Mouse (Mus musculus): ENCODE measurements at regions not wholly inside any gene's neighbourhood (a gene's known extent, or its start where the extent isn't known, plus 50 kb on each side); places are given as distances from the start of the nearest gene placed in this dataset.

DNA sequence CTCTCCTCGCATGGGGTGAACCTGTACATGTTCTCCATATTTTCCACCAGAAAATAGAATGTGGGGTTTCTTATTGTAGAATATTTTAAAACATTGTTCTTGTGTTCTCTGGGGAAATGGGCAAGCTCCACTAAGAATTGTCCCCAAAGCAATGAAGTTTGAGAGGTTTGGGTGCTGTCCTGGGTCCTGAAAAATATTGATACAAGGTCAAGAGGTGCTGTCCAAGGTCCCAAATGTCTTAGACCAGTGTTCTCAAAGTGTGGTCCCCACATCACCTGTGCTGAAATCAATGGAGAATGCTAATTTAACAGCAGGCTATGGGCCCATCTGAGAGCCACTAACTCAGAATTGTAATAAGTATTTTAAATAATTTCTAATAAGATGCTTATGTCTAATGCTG is 204.2 kb upstream of the Pkdcc start:
- Histone ChIP-seq H3K27ac (ENCODE audit: low read length) (no peak overlapping the region), H3K9me3 (replicated peaks; ENCODE audit: control insufficient read depth, low read length) (no peaks in the 10 kb centered on the region), H3K9ac (ENCODE audit: low read length) (no peak overlapping the region), H3K4me3 (replicated peaks; ENCODE audit: low read length) (no peak overlapping the region), H3K4me1 (ENCODE audit: control insufficient read depth, insufficient read depth, low read length) (no peaks in the 10 kb centered on the region; the same call in 1 of the 2 replicates), H3K4me2 (ENCODE audit: low read depth, low read length) (no peak overlapping the region), H3K27me3 (ENCODE audit: control insufficient read depth, insufficient read depth, low read length) (no peaks in the 10 kb centered on the region), H3K36me3 (ENCODE audit: control insufficient read depth, insufficient read depth, low read length) (no peaks in the 10 kb centered on the region)
- ATAC-seq (ENCODE audit: insufficient read depth, low FRiP score), result no peak
- WGBS, result 85% methylated on average over 1 of the region's 1 CpGs

DNA sequence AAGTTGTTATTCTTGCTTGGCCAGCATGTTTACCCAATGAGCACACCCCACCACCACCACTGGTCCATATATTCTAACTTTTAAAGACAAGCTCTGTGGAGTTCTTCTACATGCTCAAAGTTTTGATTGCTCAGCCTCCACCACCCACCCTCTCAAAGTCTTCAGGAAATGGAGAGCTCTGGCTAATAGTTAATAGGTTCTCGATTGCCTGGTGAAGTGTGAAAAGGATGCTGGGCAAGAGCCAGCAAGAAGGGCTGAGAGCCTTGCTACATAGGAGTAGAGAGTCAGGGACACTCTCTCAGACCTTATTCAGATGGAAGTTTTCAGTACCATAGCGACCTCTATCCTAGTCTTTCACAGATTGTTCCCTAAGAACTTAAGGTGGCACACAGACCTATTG is 199.4 kb upstream of the Pkdcc start:
- Histone ChIP-seq H3K27me3 (ENCODE audit: control insufficient read depth, insufficient read depth, low read length) (no peaks in the 10 kb centered on the region), H3K9me3 (replicated peaks; ENCODE audit: control insufficient read depth, low read length) (no peaks in the 10 kb centered on the region), H3K4me2 (ENCODE audit: low read depth, low read length) (no peak overlapping the region), H3K9ac (ENCODE audit: low read length) (no peak overlapping the region), H3K4me3 (replicated peaks; ENCODE audit: low read length) (no peak overlapping the region), H3K36me3 (ENCODE audit: control insufficient read depth, insufficient read depth, low read length) (no peaks in the 10 kb centered on the region), H3K4me1 (ENCODE audit: control insufficient read depth, insufficient read depth, low read length) (peaks cover 17% of the 10 kb centered on the region), H3K27ac (ENCODE audit: low read length) (no peak overlapping the region)
- WGBS, result 59% methylated on average over 2 of the region's 2 CpGs
- no peak for ATAC-seq (ENCODE audit: insufficient read depth, low FRiP score)

DNA sequence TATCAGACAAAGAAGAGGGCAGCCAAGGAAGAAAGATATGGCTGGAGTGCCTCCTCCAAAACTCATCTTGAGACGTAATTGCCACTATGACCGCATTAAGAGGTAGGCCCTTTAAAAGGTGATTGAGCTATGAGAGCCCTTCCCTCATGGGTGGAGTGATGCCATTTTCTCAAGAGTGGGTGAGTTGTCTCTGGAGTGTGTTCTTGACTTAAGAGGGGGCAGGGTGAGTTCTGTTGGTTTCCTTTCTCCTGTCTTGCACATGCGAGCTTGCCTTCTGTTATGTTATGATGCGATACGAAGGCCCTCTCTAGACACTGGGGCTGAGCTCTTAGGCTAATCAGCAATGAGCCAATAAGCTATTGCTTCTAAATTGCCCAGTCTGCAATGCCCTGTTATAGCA is 198.2 kb upstream of the Pkdcc start:
- ATAC-seq (ENCODE audit: insufficient read depth, low FRiP score), result no peak

DNA sequence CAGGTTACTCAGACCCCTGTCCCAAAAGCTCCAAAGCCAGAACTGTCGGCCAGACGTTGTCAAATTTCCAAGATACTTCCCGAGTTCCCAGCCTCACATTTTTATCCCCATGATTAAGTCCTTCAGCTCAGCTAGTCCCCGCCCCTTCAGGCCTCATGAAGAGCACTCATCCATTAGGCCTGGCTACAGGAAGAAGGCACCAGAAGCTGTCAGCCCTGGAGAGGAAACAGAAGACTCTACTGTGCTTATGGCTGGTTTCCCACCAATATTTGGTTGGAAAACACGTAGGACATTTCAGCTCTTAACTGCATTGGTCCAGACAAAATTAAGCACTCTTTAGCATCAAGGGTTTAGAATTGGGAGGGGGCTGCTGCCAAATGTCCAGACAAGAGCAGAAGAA is 195.8 kb upstream of the Pkdcc start:
- Histone ChIP-seq H3K9ac (ENCODE audit: low read length) (no peak overlapping the region), H3K36me3 (ENCODE audit: control insufficient read depth, insufficient read depth, low read length) (no peaks in the 10 kb centered on the region), H3K4me1 (ENCODE audit: control insufficient read depth, insufficient read depth, low read length) (peaks cover 21% of the 10 kb centered on the region), H3K4me2 (ENCODE audit: low read depth, low read length) (no peak overlapping the region), H3K27me3 (ENCODE audit: control insufficient read depth, insufficient read depth, low read length) (no peaks in the 10 kb centered on the region), H3K4me3 (replicated peaks; ENCODE audit: low read length) (no peak overlapping the region), H3K27ac (ENCODE audit: low read length) (peak overlapping the region; percentile 68), H3K9me3 (replicated peaks; ENCODE audit: control insufficient read depth, low read length) (no peaks in the 10 kb centered on the region)
- 40% methylated on average over 5 of the region's 5 CpGs for WGBS
- peak; percentile 52; the same call in 1 of the 2 replicates for ATAC-seq (ENCODE audit: insufficient read depth, low FRiP score)

More for the DNA sequence above, 198.2 kb upstream of the Pkdcc start:
- H3K4me3 ChIP-seq (replicated peaks; ENCODE audit: low read length), result no peak overlapping the region
- H3K27me3 ChIP-seq (ENCODE audit: control insufficient read depth, insufficient read depth, low read length), result no peaks in the 10 kb centered on the region
- no peak overlapping the region for H3K4me2 ChIP-seq (ENCODE audit: low read depth, low read length)
- peaks cover 21% of the 10 kb centered on the region for H3K4me1 ChIP-seq (ENCODE audit: control insufficient read depth, insufficient read depth, low read length)
- no peak overlapping the region for H3K9ac ChIP-seq (ENCODE audit: low read length)
- H3K27ac ChIP-seq (ENCODE audit: low read length), result no peak overlapping the region
- H3K36me3 ChIP-seq (ENCODE audit: control insufficient read depth, insufficient read depth, low read length), result no peaks in the 10 kb centered on the region
- H3K9me3 ChIP-seq (replicated peaks; ENCODE audit: control insufficient read depth, low read length), result no peaks in the 10 kb centered on the region
- WGBS, result 94% methylated on average over 5 of the region's 5 CpGs

DNA sequence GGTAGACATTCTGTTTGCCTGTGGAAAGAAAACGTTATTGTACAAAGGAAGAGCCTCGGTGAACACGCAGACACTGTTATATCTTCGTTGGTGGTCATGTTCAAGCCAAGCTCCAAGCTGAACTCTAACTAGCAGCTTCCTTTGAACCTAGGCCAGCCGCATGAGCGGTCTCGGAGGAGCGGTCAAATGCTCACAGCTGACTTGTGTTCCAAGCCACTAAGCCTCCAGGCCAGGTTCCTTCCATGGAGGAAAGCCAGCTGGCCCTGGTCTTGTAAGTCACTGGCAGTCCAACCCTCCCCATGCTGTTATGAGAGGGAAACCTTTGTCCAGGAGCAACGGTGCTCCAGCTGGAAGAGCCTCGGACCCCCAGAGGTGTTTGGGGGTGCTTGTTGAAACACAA is 194.5 kb upstream of the Pkdcc start:
- H3K27ac ChIP-seq (ENCODE audit: low read length), result peak overlapping the region; percentile 68
- no peak overlapping the region for H3K9ac ChIP-seq (ENCODE audit: low read length)
- H3K27me3 ChIP-seq (ENCODE audit: control insufficient read depth, insufficient read depth, low read length), result no peaks in the 10 kb centered on the region
- H3K4me3 ChIP-seq (replicated peaks; ENCODE audit: low read length), result no peak overlapping the region
- no peaks in the 10 kb centered on the region for H3K9me3 ChIP-seq (replicated peaks; ENCODE audit: control insufficient read depth, low read length)
- H3K36me3 ChIP-seq (ENCODE audit: control insufficient read depth, insufficient read depth, low read length), result no peaks in the 10 kb centered on the region
- ATAC-seq (ENCODE audit: insufficient read depth, low FRiP score), result peak; percentile 68
- peaks cover 21% of the 10 kb centered on the region for H3K4me1 ChIP-seq (ENCODE audit: control insufficient read depth, insufficient read depth, low read length)
- H3K4me2 ChIP-seq (ENCODE audit: low read depth, low read length), result no peak overlapping the region
- 41% methylated on average over 10 of the region's 10 CpGs for WGBS

DNA sequence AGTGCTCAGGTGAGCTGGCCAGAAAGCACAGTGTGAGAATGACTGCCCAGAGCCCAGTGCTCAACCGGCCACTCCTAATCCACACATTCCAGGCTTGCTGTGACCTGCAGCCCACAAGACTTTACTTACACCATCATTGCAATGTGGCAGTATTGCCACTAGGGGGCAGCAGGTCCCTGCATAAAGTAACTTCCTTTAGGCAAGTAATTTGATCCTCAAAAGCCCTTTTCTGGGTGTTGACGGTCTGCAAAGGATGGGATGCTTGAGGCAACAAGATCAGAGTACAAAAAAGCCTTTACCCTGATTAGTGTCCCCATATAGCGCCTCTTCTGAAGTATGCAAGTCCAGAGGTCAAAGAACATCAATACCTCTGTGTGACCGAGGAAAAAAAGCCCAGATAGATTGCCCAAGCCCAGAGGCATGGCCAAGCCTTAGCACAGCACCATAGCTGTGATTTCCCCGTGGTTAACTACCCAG is 189.7 kb upstream of the Pkdcc start:
- Histone ChIP-seq H3K27ac (ENCODE audit: low read length) (no peak overlapping the region), H3K4me1 (ENCODE audit: control insufficient read depth, insufficient read depth, low read length) (peaks cover 6% of the 10 kb centered on the region; the same call in 1 of the 2 replicates), H3K4me3 (replicated peaks; ENCODE audit: low read length) (no peak overlapping the region), H3K9ac (ENCODE audit: low read length) (no peak overlapping the region), H3K27me3 (ENCODE audit: control insufficient read depth, insufficient read depth, low read length) (no peaks in the 10 kb centered on the region), H3K9me3 (replicated peaks; ENCODE audit: control insufficient read depth, low read length) (no peaks in the 10 kb centered on the region), H3K4me2 (ENCODE audit: low read depth, low read length) (no peak overlapping the region), H3K36me3 (ENCODE audit: control insufficient read depth, insufficient read depth, low read length) (no peaks in the 10 kb centered on the region)
- ATAC-seq (ENCODE audit: insufficient read depth, low FRiP score), result peak; percentile 41; the same call in 1 of the 2 replicates
- 9% methylated on average over 5 of the region's 5 CpGs for WGBS

DNA sequence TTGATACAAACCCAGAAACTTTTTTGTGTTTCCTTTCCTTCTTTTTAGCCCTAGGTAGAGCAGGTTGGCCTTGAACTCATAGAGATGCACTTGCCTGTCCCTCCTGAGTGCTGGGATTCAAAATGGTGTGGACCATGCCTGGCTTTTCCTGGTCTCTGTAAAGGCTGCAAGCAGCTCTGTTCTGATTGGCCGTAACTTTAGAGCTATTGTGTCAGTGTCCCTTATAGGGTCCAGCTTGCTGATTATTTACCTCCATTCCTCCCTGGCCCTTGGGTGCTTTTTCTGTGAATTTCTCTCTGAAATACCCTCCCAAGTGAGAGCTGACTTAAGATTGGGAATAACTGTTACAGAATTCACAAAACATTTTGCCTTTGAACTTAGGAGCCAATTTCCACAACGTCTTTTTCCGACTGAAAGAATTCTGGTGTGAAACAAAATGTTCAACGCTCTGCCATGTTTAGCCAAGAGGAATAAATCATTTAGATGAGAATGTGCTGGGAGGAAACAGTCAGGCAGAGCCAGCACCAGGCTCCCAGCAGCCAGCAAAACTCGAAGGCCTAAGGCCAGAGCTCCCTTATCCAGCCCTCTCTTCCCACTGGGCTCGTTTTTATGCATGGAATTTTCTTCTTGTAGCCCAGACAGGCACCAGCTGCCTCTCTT is 180.0 kb upstream of the Pkdcc start:
- H3K27ac ChIP-seq (ENCODE audit: low read length), result peak overlapping the region; percentile 63
- H3K4me2 ChIP-seq (ENCODE audit: low read depth, low read length), result no peak overlapping the region
- no peak overlapping the region for H3K4me3 ChIP-seq (replicated peaks; ENCODE audit: low read length)
- H3K9ac ChIP-seq (ENCODE audit: low read length), result no peak overlapping the region
- ATAC-seq (ENCODE audit: insufficient read depth, low FRiP score), result peak; percentile 53; the same call in 1 of the 2 replicates
- H3K36me3 ChIP-seq (ENCODE audit: control insufficient read depth, insufficient read depth, low read length), result no peaks in the 10 kb centered on the region
- H3K9me3 ChIP-seq (replicated peaks; ENCODE audit: control insufficient read depth, low read length), result no peaks in the 10 kb centered on the region; the same call in 1 of the 2 replicates
- H3K27me3 ChIP-seq (ENCODE audit: control insufficient read depth, insufficient read depth, low read length), result no peaks in the 10 kb centered on the region
- no peaks in the 10 kb centered on the region for H3K4me1 ChIP-seq (ENCODE audit: control insufficient read depth, insufficient read depth, low read length)
- 33% methylated on average over 6 of the region's 6 CpGs for WGBS

DNA sequence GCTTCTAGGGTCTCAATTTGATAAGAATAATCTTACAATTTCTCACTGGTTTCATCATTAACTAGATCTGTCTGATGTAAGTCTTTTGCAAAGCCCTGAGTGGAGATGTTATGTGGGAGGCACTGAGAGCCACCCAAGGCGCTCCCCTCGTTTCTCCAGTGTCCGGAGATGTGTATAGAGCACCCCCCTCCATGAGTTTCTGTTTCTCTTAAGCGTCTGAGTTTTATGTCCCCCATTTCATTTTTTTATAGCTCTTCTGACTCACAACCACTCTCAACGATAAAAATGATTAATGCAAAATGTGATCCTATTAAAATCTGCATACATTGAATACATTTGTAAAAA is 179.5 kb upstream of the Pkdcc start:
- H3K4me2 ChIP-seq (ENCODE audit: low read depth, low read length), result no peak overlapping the region
- H3K27ac ChIP-seq (ENCODE audit: low read length), result peak overlapping the region; percentile 63
- 51% methylated on average over 5 of the region's 5 CpGs for WGBS
- no peaks in the 10 kb centered on the region for H3K36me3 ChIP-seq (ENCODE audit: control insufficient read depth, insufficient read depth, low read length)
- H3K9me3 ChIP-seq (replicated peaks; ENCODE audit: control insufficient read depth, low read length), result no peaks in the 10 kb centered on the region; the same call in 1 of the 2 replicates
- ATAC-seq (ENCODE audit: insufficient read depth, low FRiP score), result no peak; the same call in 1 of the 2 replicates
- no peaks in the 10 kb centered on the region for H3K4me1 ChIP-seq (ENCODE audit: control insufficient read depth, insufficient read depth, low read length)
- no peaks in the 10 kb centered on the region for H3K27me3 ChIP-seq (ENCODE audit: control insufficient read depth, insufficient read depth, low read length)
- H3K9ac ChIP-seq (ENCODE audit: low read length), result no peak overlapping the region
- no peak overlapping the region for H3K4me3 ChIP-seq (replicated peaks; ENCODE audit: low read length)

DNA sequence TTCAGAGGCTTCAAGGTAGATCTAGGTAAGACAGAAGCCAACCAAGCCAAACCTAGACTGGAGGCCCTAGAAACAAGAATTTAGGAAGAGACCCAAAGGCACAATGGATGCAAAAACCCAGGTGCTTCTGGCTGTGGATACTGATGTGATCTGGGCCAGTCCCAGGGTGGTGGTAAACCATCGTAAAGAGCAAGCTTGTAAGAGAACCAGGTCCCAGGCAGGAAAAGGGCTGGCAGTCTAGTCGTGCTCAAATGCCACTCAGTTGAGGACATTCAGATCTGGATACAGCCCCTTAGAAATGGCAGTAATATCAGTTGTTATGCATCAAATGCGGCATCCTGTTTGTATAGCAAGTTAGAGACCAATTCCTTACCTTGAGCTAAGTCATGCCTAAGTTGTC is 175.5 kb upstream of the Pkdcc start:
- no peak for ATAC-seq (ENCODE audit: insufficient read depth, low FRiP score)
- no peak overlapping the region for H3K9ac ChIP-seq (ENCODE audit: low read length)
- H3K4me1 ChIP-seq (ENCODE audit: control insufficient read depth, insufficient read depth, low read length), result 0 out of 2 replicates have a peak, but pooled peaks cover 8% of the 10 kb centered on the region
- H3K9me3 ChIP-seq (replicated peaks; ENCODE audit: control insufficient read depth, low read length), result no peaks in the 10 kb centered on the region
- no peak overlapping the region for H3K27ac ChIP-seq (ENCODE audit: low read length)
- no peaks in the 10 kb centered on the region for H3K36me3 ChIP-seq (ENCODE audit: control insufficient read depth, insufficient read depth, low read length)
- 84% methylated on average over 3 of the region's 3 CpGs for WGBS
- H3K4me2 ChIP-seq (ENCODE audit: low read depth, low read length), result no peak overlapping the region
- H3K27me3 ChIP-seq (ENCODE audit: control insufficient read depth, insufficient read depth, low read length), result no peaks in the 10 kb centered on the region
- H3K4me3 ChIP-seq (replicated peaks; ENCODE audit: low read length), result no peak overlapping the region

Measured in stomach, embryonic 16.5 days (tissue).